Mouse (Mus musculus): ENCODE data around the gene H2-Aa. TPM values are rescaled to one million over a fixed set of nuclear protein-coding genes. Genes with fewer than 3 reads are reported as not detected.

Gene H2-Aa
- polyA plus RNA-seq, 1 experiment from 2014 or later = 7.9 TPM

GRCm38 (mm10) chr17:34272102-34272501 is 15.5 kb downstream of the H2-Aa start:
- Histone ChIP-seq H3K4me3 (replicated peaks; ENCODE audit: low read length) (no peak overlapping the region), H3K4me1 (ENCODE audit: control insufficient read depth, insufficient read depth, low read length) (no peaks in the 10 kb centered on the region), H3K27ac (ENCODE audit: low read length) (no peak overlapping the region), H3K36me3 (ENCODE audit: control insufficient read depth, insufficient read depth, low read length) (no peaks in the 10 kb centered on the region), H3K27me3 (ENCODE audit: control insufficient read depth, insufficient read depth, low read length) (no peaks in the 10 kb centered on the region), H3K9ac (ENCODE audit: low read length) (no peak overlapping the region), H3K4me2 (ENCODE audit: low read depth, low read length) (no peak overlapping the region), H3K9me3 (replicated peaks; ENCODE audit: control insufficient read depth, low read length) (no peaks in the 10 kb centered on the region)
- 88% methylated on average over 1 of the region's 1 CpGs for WGBS
- no peak for ATAC-seq (ENCODE audit: insufficient read depth, low FRiP score)

DNA sequence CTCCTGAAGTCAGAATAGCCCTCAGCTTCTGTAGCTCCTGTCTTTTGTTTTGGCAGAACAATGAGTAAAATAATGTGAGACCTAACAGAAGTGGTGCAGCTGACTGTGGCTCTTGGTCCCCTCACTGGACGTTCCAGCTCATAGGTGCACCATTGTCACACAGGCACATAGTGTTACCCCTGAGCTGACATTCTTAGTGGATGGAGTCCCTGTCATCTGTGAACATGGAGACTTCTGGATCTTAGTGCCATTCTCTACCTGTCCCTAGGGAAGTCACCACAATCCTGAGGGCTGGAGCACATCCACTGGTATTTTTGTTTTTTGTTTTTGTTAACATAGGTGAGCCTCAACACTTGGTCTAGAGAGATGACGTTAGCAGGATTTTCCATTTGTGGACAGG is 16.7 kb downstream of the H2-Aa start:
- no peak for ATAC-seq (ENCODE audit: insufficient read depth, low FRiP score)
- Histone ChIP-seq H3K9ac (ENCODE audit: low read length) (no peak overlapping the region), H3K36me3 (ENCODE audit: control insufficient read depth, insufficient read depth, low read length) (no peaks in the 10 kb centered on the region), H3K9me3 (replicated peaks; ENCODE audit: control insufficient read depth, low read length) (no peaks in the 10 kb centered on the region), H3K4me1 (ENCODE audit: control insufficient read depth, insufficient read depth, low read length) (no peaks in the 10 kb centered on the region), H3K27me3 (ENCODE audit: control insufficient read depth, insufficient read depth, low read length) (no peaks in the 10 kb centered on the region), H3K4me2 (ENCODE audit: low read depth, low read length) (no peak overlapping the region), H3K27ac (ENCODE audit: low read length) (no peak overlapping the region), H3K4me3 (replicated peaks; ENCODE audit: low read length) (no peak overlapping the region)
- 51% methylated on average over 2 of the region's 2 CpGs for WGBS

- H3K27ac ChIP-seq (ENCODE audit: low read length) = no peak overlapping the region
- H3K9me3 ChIP-seq (replicated peaks; ENCODE audit: control insufficient read depth, low read length) = no peaks in the 10 kb centered on the region
- no peak overlapping the region for H3K4me2 ChIP-seq (ENCODE audit: low read depth, low read length)
- H3K27me3 ChIP-seq (ENCODE audit: control insufficient read depth, insufficient read depth, low read length) = no peaks in the 10 kb centered on the region; the same call in 1 of the 2 replicates
- no peaks in the 10 kb centered on the region for H3K36me3 ChIP-seq (ENCODE audit: control insufficient read depth, insufficient read depth, low read length)
- H3K9ac ChIP-seq (ENCODE audit: low read length) = no peak overlapping the region
- 82% methylated on average over 2 of the region's 2 CpGs for WGBS
- ATAC-seq (ENCODE audit: insufficient read depth, low FRiP score) = no peak
- no peaks in the 10 kb centered on the region for H3K4me1 ChIP-seq (ENCODE audit: control insufficient read depth, insufficient read depth, low read length)
- H3K4me3 ChIP-seq (replicated peaks; ENCODE audit: low read length) = no peak overlapping the region
Observed at GRCm38 (mm10) chr17:34270230-34270629, 17.4 kb downstream of the H2-Aa start.

DNA sequence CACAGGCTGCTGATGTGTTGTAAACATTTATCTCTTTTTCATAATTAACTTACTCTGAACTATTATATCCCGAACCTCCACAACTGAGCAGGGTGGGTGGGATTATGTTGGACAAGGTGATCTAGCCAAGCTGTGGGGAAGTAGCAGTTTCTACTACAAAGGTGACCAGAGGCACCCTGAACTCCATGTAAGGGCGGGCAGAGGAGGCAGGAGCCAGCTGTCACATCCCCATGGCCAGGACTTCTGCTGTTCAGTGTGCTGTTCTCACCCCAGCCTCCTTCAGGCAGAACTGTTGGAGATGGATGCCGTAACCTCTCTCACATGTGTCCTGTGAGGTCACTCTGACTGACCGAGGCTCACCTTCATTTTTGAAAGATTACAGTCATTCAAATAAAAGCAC is 17.8 kb downstream of the H2-Aa start:
- 63% methylated on average over 4 of the region's 4 CpGs for WGBS
- no peak overlapping the region for H3K4me3 ChIP-seq (replicated peaks; ENCODE audit: low read length)
- no peak overlapping the region for H3K27ac ChIP-seq (ENCODE audit: low read length)
- H3K27me3 ChIP-seq (ENCODE audit: control insufficient read depth, insufficient read depth, low read length) = no peaks in the 10 kb centered on the region; the same call in 1 of the 2 replicates
- H3K36me3 ChIP-seq (ENCODE audit: control insufficient read depth, insufficient read depth, low read length) = no peaks in the 10 kb centered on the region
- no peak overlapping the region for H3K9ac ChIP-seq (ENCODE audit: low read length)
- no peak overlapping the region for H3K4me2 ChIP-seq (ENCODE audit: low read depth, low read length)
- H3K9me3 ChIP-seq (replicated peaks; ENCODE audit: control insufficient read depth, low read length) = no peaks in the 10 kb centered on the region
- H3K4me1 ChIP-seq (ENCODE audit: control insufficient read depth, insufficient read depth, low read length) = no peaks in the 10 kb centered on the region
- no peak for ATAC-seq (ENCODE audit: insufficient read depth, low FRiP score)

- H3K4me1 ChIP-seq (ENCODE audit: control insufficient read depth, insufficient read depth, low read length) = no peaks in the 10 kb centered on the region
- ATAC-seq (ENCODE audit: insufficient read depth, low FRiP score) = no peak
- H3K9ac ChIP-seq (ENCODE audit: low read length) = no peak overlapping the region
- peaks cover 10% of the 10 kb centered on the region for H3K27me3 ChIP-seq (ENCODE audit: control insufficient read depth, insufficient read depth, low read length)
- no peak overlapping the region for H3K4me2 ChIP-seq (ENCODE audit: low read depth, low read length)
- H3K9me3 ChIP-seq (replicated peaks; ENCODE audit: control insufficient read depth, low read length) = no peaks in the 10 kb centered on the region
- H3K27ac ChIP-seq (ENCODE audit: low read length) = no peak overlapping the region
- 78% methylated on average over 2 of the region's 2 CpGs for WGBS
- no peaks in the 10 kb centered on the region for H3K36me3 ChIP-seq (ENCODE audit: control insufficient read depth, insufficient read depth, low read length)
- no peak overlapping the region for H3K4me3 ChIP-seq (replicated peaks; ENCODE audit: low read length)
Observed at GRCm38 (mm10) chr17:34268748-34269147, 18.9 kb downstream of the H2-Aa start.

GRCm38 (mm10) chr17:34268262-34268661 is 19.4 kb downstream of the H2-Aa start:
- WGBS = 76% methylated on average over 2 of the region's 2 CpGs
- Histone ChIP-seq H3K36me3 (ENCODE audit: control insufficient read depth, insufficient read depth, low read length) (no peaks in the 10 kb centered on the region), H3K27me3 (ENCODE audit: control insufficient read depth, insufficient read depth, low read length) (peaks cover 15% of the 10 kb centered on the region), H3K4me1 (ENCODE audit: control insufficient read depth, insufficient read depth, low read length) (no peaks in the 10 kb centered on the region), H3K27ac (ENCODE audit: low read length) (no peak overlapping the region), H3K9ac (ENCODE audit: low read length) (no peak overlapping the region), H3K4me2 (ENCODE audit: low read depth, low read length) (no peak overlapping the region), H3K4me3 (replicated peaks; ENCODE audit: low read length) (no peak overlapping the region), H3K9me3 (replicated peaks; ENCODE audit: control insufficient read depth, low read length) (no peaks in the 10 kb centered on the region)
- ATAC-seq (ENCODE audit: insufficient read depth, low FRiP score) = no peak

- peak overlapping the region; percentile 89 for H3K4me2 ChIP-seq (ENCODE audit: low read depth, low read length)
- H3K36me3 ChIP-seq (ENCODE audit: control insufficient read depth, insufficient read depth, low read length) = no peaks in the 10 kb centered on the region
- H3K27ac ChIP-seq (ENCODE audit: low read length) = no peak overlapping the region
- peak overlapping the region; percentile 49 for H3K4me3 ChIP-seq (replicated peaks; ENCODE audit: low read length)
- H3K4me1 ChIP-seq (ENCODE audit: control insufficient read depth, insufficient read depth, low read length) = 0 out of 2 replicates have a peak, but pooled peaks cover 5% of the 10 kb centered on the region
- H3K9ac ChIP-seq (ENCODE audit: low read length) = peak overlapping the region; percentile 69
- WGBS = 1% methylated on average over 93 of the region's 93 CpGs
- no peaks in the 10 kb centered on the region for H3K9me3 ChIP-seq (replicated peaks; ENCODE audit: control insufficient read depth, low read length)
- peaks cover 20% of the 10 kb centered on the region for H3K27me3 ChIP-seq (ENCODE audit: control insufficient read depth, insufficient read depth, low read length)
- ATAC-seq (ENCODE audit: insufficient read depth, low FRiP score) = no peak
Observed at GRCm38 (mm10) chr17:34264452-34265351, 22.9 kb downstream of the H2-Aa start.

- Histone ChIP-seq H3K27ac (ENCODE audit: low read length) (no peak overlapping the region), H3K9ac (ENCODE audit: low read length) (peak overlapping the region; percentile 9; the same call in 1 of the 2 replicates), H3K4me2 (ENCODE audit: low read depth, low read length) (peak overlapping the region; percentile 89), H3K4me3 (replicated peaks; ENCODE audit: low read length) (peak overlapping the region; percentile 49), H3K4me1 (ENCODE audit: control insufficient read depth, insufficient read depth, low read length) (0 out of 2 replicates have a peak, but pooled peaks cover 5% of the 10 kb centered on the region), H3K9me3 (replicated peaks; ENCODE audit: control insufficient read depth, low read length) (no peaks in the 10 kb centered on the region), H3K36me3 (ENCODE audit: control insufficient read depth, insufficient read depth, low read length) (no peaks in the 10 kb centered on the region), H3K27me3 (ENCODE audit: control insufficient read depth, insufficient read depth, low read length) (peaks cover 20% of the 10 kb centered on the region)
- ATAC-seq (ENCODE audit: insufficient read depth, low FRiP score) = no peak
- WGBS = 11% methylated on average over 14 of the region's 14 CpGs
Observed at GRCm38 (mm10) chr17:34263811-34264371, 23.7 kb downstream of the H2-Aa start.

DNA sequence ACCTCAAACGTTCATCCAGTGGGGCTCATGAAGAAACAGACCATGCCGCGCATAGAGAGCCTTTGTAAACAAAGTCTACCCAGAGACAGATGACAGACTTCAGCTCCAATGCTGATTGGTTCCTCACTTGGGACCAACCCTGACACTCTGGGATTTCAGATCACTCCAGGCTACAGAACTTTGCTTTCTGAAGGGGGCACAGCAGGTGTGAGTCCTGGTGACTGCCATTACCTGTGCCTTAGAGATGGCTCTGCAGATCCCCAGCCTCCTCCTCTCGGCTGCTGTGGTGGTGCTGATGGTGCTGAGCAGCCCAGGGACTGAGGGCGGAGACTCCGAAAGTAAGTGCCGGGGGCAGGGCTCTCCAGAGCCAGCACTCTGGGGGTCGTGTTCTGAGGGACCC is 24.6 kb downstream of the H2-Aa start:
- no peaks in the 10 kb centered on the region for H3K36me3 ChIP-seq (ENCODE audit: control insufficient read depth, insufficient read depth, low read length)
- under 1% methylated on average over 8 of the region's 8 CpGs for WGBS
- H3K9ac ChIP-seq (ENCODE audit: low read length) = peak overlapping the region; percentile 9
- H3K4me2 ChIP-seq (ENCODE audit: low read depth, low read length) = peak overlapping the region; percentile 89
- H3K9me3 ChIP-seq (replicated peaks; ENCODE audit: control insufficient read depth, low read length) = no peaks in the 10 kb centered on the region
- H3K4me1 ChIP-seq (ENCODE audit: control insufficient read depth, insufficient read depth, low read length) = 0 out of 2 replicates have a peak, but pooled peaks cover 5% of the 10 kb centered on the region
- H3K4me3 ChIP-seq (replicated peaks; ENCODE audit: low read length) = peak overlapping the region; percentile 49
- no peak overlapping the region for H3K27ac ChIP-seq (ENCODE audit: low read length)
- peaks cover 20% of the 10 kb centered on the region for H3K27me3 ChIP-seq (ENCODE audit: control insufficient read depth, insufficient read depth, low read length)
- ATAC-seq (ENCODE audit: insufficient read depth, low FRiP score) = peak; percentile 55; the same call in 1 of the 2 replicates
